In the genomic region with DNA sequence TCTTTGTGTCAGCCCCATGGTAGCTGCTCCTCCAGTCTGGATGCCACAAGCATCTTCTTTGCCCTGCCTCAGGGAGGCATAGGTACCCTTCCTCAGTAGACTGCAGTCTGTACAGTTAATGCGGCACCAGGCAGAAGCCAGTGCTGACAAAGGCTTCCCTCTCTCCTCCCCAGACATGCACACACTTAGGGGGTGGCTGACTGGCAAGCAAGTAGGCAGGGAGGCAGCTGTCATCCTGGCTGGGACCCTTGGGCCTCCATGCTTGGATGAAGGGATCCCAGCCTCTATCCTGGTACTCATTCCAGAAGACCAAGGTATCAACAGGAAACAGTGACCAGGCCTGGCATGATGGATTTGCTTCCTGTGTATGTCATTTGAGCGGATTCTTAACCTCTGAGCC, we compare ENCODE assay signal across 12 mouse cellular contexts. TPM values are rescaled to one million over a fixed set of nuclear protein-coding genes. Genes with fewer than 3 reads are reported as not detected.
DNase-seq lines count a peak whose midpoint lies in the region; ATAC-seq and TF ChIP-seq lines count a peak whose summit lies in the region.
"Had no signal": no experiment of that assay in that cellular context is flagged by ENCODE, and none has a peak within 500 bp of the region (broad histone marks: within the 10 kb centered on the region; RNA-seq: fewer than 3 reads in every experiment).

No protein-coding gene starts in this region.

- H3K4me2 ChIP-seq in embryonic facial prominence, embryonic 13.5 days, result no peak overlapping the region
- H3K4me2 ChIP-seq in liver, embryonic 14.5 days (ENCODE audit: low read depth), result no peak overlapping the region
- H3K4me2 ChIP-seq: neural tube, embryonic 15.5 days had no signal

- H3K36me3 ChIP-seq in embryonic facial prominence, embryonic 13.5 days, result no peaks in the 10 kb centered on the region
- no peaks in the 10 kb centered on the region for H3K36me3 ChIP-seq in liver, embryonic 14.5 days (replicated peaks; ENCODE audit: control insufficient read depth, insufficient read depth, low read depth)
- H3K36me3 ChIP-seq: neural tube, embryonic 15.5 days had no signal

- TF ChIP-seq CTCF in cerebellum, adult 2 months (IDR thresholded peaks at IDR 0.05; ENCODE audit: borderline replicate concordance, insufficient read depth, low read depth, low read length), result no peak
- no peak for TF ChIP-seq CTCF in layer of hippocampus, adult 2 months (conservative IDR thresholded peaks at IDR 0.05)
- no peak for TF ChIP-seq CTCF in liver, embryonic 14.5 days (IDR thresholded peaks at IDR 0.05; ENCODE audit: low read depth)

- no peak overlapping the region for H3K9ac ChIP-seq in embryonic facial prominence, embryonic 13.5 days
- H3K9ac ChIP-seq in liver, embryonic 14.5 days (replicated peaks), result peak overlapping the region; percentile 31; the same call in 1 of the 2 replicates
- H3K9ac ChIP-seq: neural tube, embryonic 15.5 days had no signal

- no peak overlapping the region for H3K4me3 ChIP-seq in cerebellum, adult 2 months (replicated peaks; ENCODE audit: insufficient read depth, low read depth, low read length)
- no peak overlapping the region for H3K4me3 ChIP-seq in layer of hippocampus, adult 2 months
- no peak overlapping the region for H3K4me3 ChIP-seq in embryonic facial prominence, embryonic 13.5 days
- H3K4me3 ChIP-seq in liver, embryonic 14.5 days (ENCODE audit: insufficient read depth in 1 of 2, low read depth in 2 of 2, low read length in 2 of 2), result no peak overlapping the region
- H3K4me3 ChIP-seq: neural tube, embryonic 15.5 days had no signal

- peaks cover 67% of the 10 kb centered on the region for H3K4me1 ChIP-seq in cerebellum, adult 2 months (ENCODE audit: control insufficient read depth, insufficient read depth, low read length)
- peaks cover 58% of the 10 kb centered on the region for H3K4me1 ChIP-seq in embryonic facial prominence, embryonic 13.5 days
- H3K4me1 ChIP-seq in liver, embryonic 14.5 days (replicated peaks; ENCODE audit: control insufficient read depth in 2 of 2, insufficient read depth in 2 of 2, low read length in 1 of 2), result peaks cover 45 to 46% of the 10 kb centered on the region in 2 experiments

- DNase-seq in cerebellum, adult 2 months, result no peak
- no peak for DNase-seq in cerebellum, adult 11-12 months
- DNase-seq in layer of hippocampus, adult 2 months (ENCODE audit: low spot score in 2 of 2), result no peak
- no peak for DNase-seq in layer of hippocampus, adult 9-11 months
- DNase-seq in liver, embryonic 14.5 days (ENCODE audit: low read depth in 3 of 3, low spot score in 3 of 3), result no peak
- DNase-seq in urinary bladder, postnatal 14 days (ENCODE audit: low spot score), result no peak
- no peak for DNase-seq in frontal cortex, postnatal 25 days (ENCODE audit: low spot score in 2 of 2)
- DNase-seq: cerebellum, postnatal 25 days; right cerebral cortex, postnatal 25 days had no signal

- H3K27ac ChIP-seq in cerebellum, adult 2 months (ENCODE audit: insufficient read depth, low read length), result 0 out of 2 replicates have a peak overlapping the region, but pooled peaks have one; percentile 29
- H3K27ac ChIP-seq in layer of hippocampus, adult 2 months, result peak overlapping the region; percentile 76
- peak overlapping the region; percentile 12; the same call in 1 of the 2 replicates for H3K27ac ChIP-seq in embryonic facial prominence, embryonic 13.5 days
- H3K27ac ChIP-seq in liver, embryonic 14.5 days, result peak overlapping the region; percentile 70
- H3K27ac ChIP-seq: kidney, postnatal 0 days; neural tube, embryonic 15.5 days had no signal

- no peaks in the 10 kb centered on the region for H3K9me3 ChIP-seq in embryonic facial prominence, embryonic 13.5 days
- no peaks in the 10 kb centered on the region for H3K9me3 ChIP-seq in liver, embryonic 14.5 days (ENCODE audit: control insufficient read depth, low read length)
- H3K9me3 ChIP-seq: neural tube, embryonic 15.5 days had no signal

- WGBS in cerebellum, adult 2 months, result 68% methylated on average over 2 of the region's 2 CpGs
- WGBS in embryonic facial prominence, embryonic 13.5 days, result 75% methylated on average over 2 of the region's 2 CpGs
- WGBS in liver, embryonic 14.5 days (ENCODE audit: insufficient replicate concordance), result 84% methylated on average over 2 of the region's 2 CpGs

- H3K27me3 ChIP-seq in cerebellum, adult 2 months (ENCODE audit: control insufficient read depth, insufficient read depth, low read length), result no peaks in the 10 kb centered on the region
- no peaks in the 10 kb centered on the region for H3K27me3 ChIP-seq in embryonic facial prominence, embryonic 13.5 days
- H3K27me3 ChIP-seq in liver, embryonic 14.5 days (ENCODE audit: control insufficient read depth, insufficient read depth, low read length), result no peaks in the 10 kb centered on the region
- H3K27me3 ChIP-seq: neural tube, embryonic 15.5 days had no signal

- no peak for ATAC-seq in embryonic facial prominence, embryonic 13.5 days (ENCODE audit: insufficient number of reproducible peaks, insufficient read depth, low FRiP score, low TSS enrichment, low read depth)
- ATAC-seq in liver, embryonic 14.5 days (ENCODE audit: insufficient read depth), result no peak

- no peak for TF ChIP-seq POLR2A in cerebellum, adult 2 months (IDR thresholded peaks at IDR 0.05; ENCODE audit: borderline replicate concordance, insufficient read depth, low read length)

- TF ChIP-seq EP300 in liver, embryonic 14.5 days (IDR thresholded peaks at IDR 0.05; ENCODE audit: low read depth), result no peak

RNA-seq across cellular contexts. Expression of a gene that starts 26.6 kb away (rescaled TPM):
- polyA plus RNA-seq in cerebellum, adult 2 months (2012; rRNA removed), result 47.6 and 49.5 TPM in 2 replicates
- total RNA-seq in layer of hippocampus, adult 2 months (2021), result 10 to 100 TPM; 59.1 to 63.4 TPM
- 8.6 and 9.4 TPM in 2 replicates for polyA plus RNA-seq in embryonic facial prominence, embryonic 13.5 days (2015; fragmentation: Nextera tagmentation; extraction: Ambion mirVana)
- 6.7 and 7.6 TPM in 2 replicates for polyA plus RNA-seq in liver, embryonic 14.5 days (2012; rRNA removed)
- 2.1 and 2.3 TPM in 2 replicates for polyA plus RNA-seq in liver, embryonic 14.5 days (2014; fragmentation: Nextera tagmentation; extraction: Ambion mirVana)

RNA-seq across cellular contexts. Expression of a gene that starts 42.8 kb away (rescaled TPM):
- polyA plus RNA-seq in cerebellum, adult 2 months (2012; rRNA removed), result 46.3 and 46.6 TPM in 2 replicates
- 10 to 100 TPM; 78.8 to 82.5 TPM for total RNA-seq in layer of hippocampus, adult 2 months (2021)
- 13.9 and 14.3 TPM in 2 replicates for polyA plus RNA-seq in embryonic facial prominence, embryonic 13.5 days (2015; fragmentation: Nextera tagmentation; extraction: Ambion mirVana)
- 6.4 and 7.0 TPM in 2 replicates for polyA plus RNA-seq in liver, embryonic 14.5 days (2012; rRNA removed)
- polyA plus RNA-seq in liver, embryonic 14.5 days (2014; fragmentation: Nextera tagmentation; extraction: Ambion mirVana), result 7.3 and 9.1 TPM in 2 replicates

Comparison
In these comparisons a context has a peak if more than half of its experiments do, and no peak if none do; other contexts are left out.
1. H3K27ac ChIP-seq: peak in every context shown above with its lines; median percentile 76 in layer of hippocampus, adult 2 months; 70 in liver, embryonic 14.5 days; 29 in cerebellum, adult 2 months; 12 in embryonic facial prominence, embryonic 13.5 days.